Mouse (Mus musculus): ENCODE data around the gene Gsk3b. TPM values are rescaled to one million over a fixed set of nuclear protein-coding genes. Genes with fewer than 3 reads are reported as not detected.
"Not testable (repeated sequence)": the region's sequence is repeated elsewhere in the genome, so short reads cannot be mapped to it uniquely, and the experiment has no call there.

Gsk3b gene
- 39.0 and 55.7 TPM in 2 replicates for total RNA-seq (2017)

- peak; percentile 85 to 86 for ATAC-seq (replicated peaks in 1 of 2; ENCODE audit: insufficient read depth in 1 of 2, low FRiP score in 2 of 2, low TSS enrichment in 1 of 2, low read depth in 1 of 2, poor library complexity in 2 of 2, severe bottlenecking in 2 of 2)
Measured at GRCm38 (mm10) chr16:38088629-38089446, at the start of gene Gsk3b. Gene Gsk3b, plus strand, starts transcription at chr16:38089001.

GRCm38 (mm10) chr16:38042160-38042559 is 46.6 kb upstream of the Gsk3b start:
- ATAC-seq (replicated peaks in 1 of 2; ENCODE audit: insufficient read depth in 1 of 2, low FRiP score in 2 of 2, low TSS enrichment in 1 of 2, low read depth in 1 of 2, poor library complexity in 2 of 2, severe bottlenecking in 2 of 2) = no peak

DNA sequence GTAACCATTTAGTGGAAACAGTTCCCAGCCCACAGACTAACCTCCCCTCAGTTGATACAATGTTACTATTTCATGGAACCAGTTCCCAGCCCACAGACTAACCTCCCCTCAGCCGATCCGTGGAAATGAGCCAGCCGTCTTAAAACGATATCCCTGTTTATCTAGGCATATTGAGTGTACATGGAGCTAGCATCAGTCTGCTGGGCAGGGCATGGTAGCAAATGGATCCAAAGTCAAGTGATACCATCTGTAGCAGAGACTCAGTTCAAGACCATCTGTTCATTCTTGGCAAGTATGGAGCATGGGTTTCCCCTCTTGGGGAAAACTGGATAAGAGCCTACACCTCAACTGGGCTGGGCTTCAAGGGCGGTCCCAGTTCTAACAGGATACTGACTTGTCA is 44.2 kb upstream of the Gsk3b start:
- no peak for ATAC-seq (replicated peaks in 1 of 2; ENCODE audit: insufficient read depth in 1 of 2, low FRiP score in 2 of 2, low TSS enrichment in 1 of 2, low read depth in 1 of 2, poor library complexity in 2 of 2, severe bottlenecking in 2 of 2)

GRCm38 (mm10) chr16:38047781-38048558 is 40.8 kb upstream of the Gsk3b start:
- no peak for ATAC-seq (replicated peaks in 1 of 2; ENCODE audit: insufficient read depth in 1 of 2, low FRiP score in 2 of 2, low TSS enrichment in 1 of 2, low read depth in 1 of 2, poor library complexity in 2 of 2, severe bottlenecking in 2 of 2)

- ATAC-seq (replicated peaks in 1 of 2; ENCODE audit: insufficient read depth in 1 of 2, low FRiP score in 2 of 2, low TSS enrichment in 1 of 2, low read depth in 1 of 2, poor library complexity in 2 of 2, severe bottlenecking in 2 of 2) = no peak
Measured at GRCm38 (mm10) chr16:38057898-38058297, 30.9 kb upstream of the Gsk3b start.

DNA sequence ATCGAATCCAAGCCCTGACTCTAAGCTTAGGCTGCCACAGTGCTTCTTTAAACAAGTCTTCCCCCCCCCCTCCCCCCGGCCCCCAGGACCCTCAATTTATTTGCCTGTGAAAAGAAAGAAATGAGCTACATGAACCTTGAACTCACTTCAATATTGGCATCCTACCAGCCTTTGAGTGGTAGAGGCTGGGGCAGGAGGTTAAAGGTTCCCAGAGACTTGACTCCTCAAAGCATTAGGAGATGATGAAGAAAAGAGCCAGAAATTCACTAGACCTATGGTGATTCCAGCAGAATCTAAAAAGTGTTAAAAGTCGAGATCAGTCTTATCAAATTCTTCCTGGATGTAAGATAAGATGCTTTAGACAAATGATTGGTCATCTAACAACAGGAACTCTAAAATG is 30.0 kb upstream of the Gsk3b start:
- no peak for ATAC-seq (replicated peaks in 1 of 2; ENCODE audit: insufficient read depth in 1 of 2, low FRiP score in 2 of 2, low TSS enrichment in 1 of 2, low read depth in 1 of 2, poor library complexity in 2 of 2, severe bottlenecking in 2 of 2)

DNA sequence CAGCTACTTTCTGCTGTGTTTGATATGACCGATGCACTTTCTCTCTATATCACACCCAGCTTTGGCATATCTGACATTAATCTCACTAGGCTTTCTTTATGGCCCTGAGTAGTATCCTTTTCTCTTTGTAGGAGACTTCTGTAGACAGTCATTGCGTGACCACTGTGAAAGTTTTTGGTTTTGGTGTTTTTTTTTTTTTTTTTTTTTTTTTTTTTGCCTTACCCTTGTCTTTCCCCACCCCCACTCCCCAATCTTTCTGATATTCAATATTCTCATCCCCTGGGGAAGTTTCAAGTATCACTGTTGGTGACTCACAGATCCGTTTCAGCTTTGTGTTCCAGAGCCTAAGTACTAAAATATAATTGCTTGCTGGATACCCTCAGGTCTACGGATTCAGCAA is 29.2 kb upstream of the Gsk3b start:
- ATAC-seq (replicated peaks in 1 of 2; ENCODE audit: insufficient read depth in 1 of 2, low FRiP score in 2 of 2, low TSS enrichment in 1 of 2, low read depth in 1 of 2, poor library complexity in 2 of 2, severe bottlenecking in 2 of 2) = no peak

DNA sequence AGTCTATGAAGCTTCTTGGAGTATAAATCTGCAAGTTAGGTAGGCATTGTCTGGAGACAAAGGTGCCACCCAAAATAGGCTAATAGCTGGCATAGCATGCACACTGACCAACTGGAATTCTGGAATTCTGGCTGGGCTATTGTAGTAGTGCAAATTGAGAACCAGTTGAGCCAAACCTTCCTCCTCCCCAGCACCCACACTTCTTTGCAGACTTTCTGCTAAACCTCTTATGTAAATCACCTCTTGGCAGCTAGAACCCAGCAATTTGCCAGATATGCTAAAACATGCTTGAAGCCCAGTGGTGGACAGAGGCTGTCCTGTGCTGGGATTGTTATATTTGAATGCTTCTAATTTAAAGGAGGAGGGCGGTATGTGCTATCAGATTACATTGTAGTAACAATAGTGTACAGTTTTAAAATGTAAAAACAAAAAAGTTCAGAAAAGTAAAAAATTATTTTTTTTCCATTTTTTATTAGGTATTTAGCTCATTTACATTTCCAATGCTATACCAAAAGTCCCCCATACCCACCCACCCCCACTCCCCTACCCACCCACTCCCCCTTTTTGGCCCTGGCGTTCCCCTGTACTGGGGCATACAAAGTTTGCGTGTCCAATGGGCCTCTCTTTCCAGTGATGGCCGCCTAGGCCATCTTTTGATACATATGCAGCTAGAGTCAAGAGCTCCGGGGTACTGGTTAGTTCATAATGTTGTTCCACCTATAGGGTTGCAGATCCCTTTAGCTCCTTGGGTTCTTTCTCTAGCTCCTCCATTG is 14.8 kb upstream of the Gsk3b start:
- not testable (repeated sequence) for ATAC-seq (replicated peaks in 1 of 2; ENCODE audit: insufficient read depth in 1 of 2, low FRiP score in 2 of 2, low TSS enrichment in 1 of 2, low read depth in 1 of 2, poor library complexity in 2 of 2, severe bottlenecking in 2 of 2)

GRCm38 (mm10) chr16:38080201-38080600 is 8.6 kb upstream of the Gsk3b start:
- ATAC-seq (replicated peaks in 1 of 2; ENCODE audit: insufficient read depth in 1 of 2, low FRiP score in 2 of 2, low TSS enrichment in 1 of 2, low read depth in 1 of 2, poor library complexity in 2 of 2, severe bottlenecking in 2 of 2) = no peak

- ATAC-seq (replicated peaks in 1 of 2; ENCODE audit: insufficient read depth in 1 of 2, low FRiP score in 2 of 2, low TSS enrichment in 1 of 2, low read depth in 1 of 2, poor library complexity in 2 of 2, severe bottlenecking in 2 of 2) = no peak
Measured at GRCm38 (mm10) chr16:38087231-38087630, 1.6 kb upstream of the Gsk3b start.

GRCm38 (mm10) chr16:38087645-38088125 is 1.1 kb upstream of the Gsk3b start:
- ATAC-seq (replicated peaks in 1 of 2; ENCODE audit: insufficient read depth in 1 of 2, low FRiP score in 2 of 2, low TSS enrichment in 1 of 2, low read depth in 1 of 2, poor library complexity in 2 of 2, severe bottlenecking in 2 of 2) = no peak

- no peak for ATAC-seq (replicated peaks in 1 of 2; ENCODE audit: insufficient read depth in 1 of 2, low FRiP score in 2 of 2, low TSS enrichment in 1 of 2, low read depth in 1 of 2, poor library complexity in 2 of 2, severe bottlenecking in 2 of 2)
Measured at GRCm38 (mm10) chr16:38088126-38088628, 624 bp upstream of the Gsk3b start.

- 0 out of 4 replicates have a peak, but pooled peaks of 1 of the 2 experiments have one; percentile 1 for ATAC-seq (replicated peaks in 1 of 2; ENCODE audit: insufficient read depth in 1 of 2, low FRiP score in 2 of 2, low TSS enrichment in 1 of 2, low read depth in 1 of 2, poor library complexity in 2 of 2, severe bottlenecking in 2 of 2)
Measured at GRCm38 (mm10) chr16:38089447-38090170, 808 bp downstream of the Gsk3b start.

- ATAC-seq (replicated peaks in 1 of 2; ENCODE audit: insufficient read depth in 1 of 2, low FRiP score in 2 of 2, low TSS enrichment in 1 of 2, low read depth in 1 of 2, poor library complexity in 2 of 2, severe bottlenecking in 2 of 2) = no peak
Measured at GRCm38 (mm10) chr16:38090341-38091005, 1.7 kb downstream of the Gsk3b start.

DNA sequence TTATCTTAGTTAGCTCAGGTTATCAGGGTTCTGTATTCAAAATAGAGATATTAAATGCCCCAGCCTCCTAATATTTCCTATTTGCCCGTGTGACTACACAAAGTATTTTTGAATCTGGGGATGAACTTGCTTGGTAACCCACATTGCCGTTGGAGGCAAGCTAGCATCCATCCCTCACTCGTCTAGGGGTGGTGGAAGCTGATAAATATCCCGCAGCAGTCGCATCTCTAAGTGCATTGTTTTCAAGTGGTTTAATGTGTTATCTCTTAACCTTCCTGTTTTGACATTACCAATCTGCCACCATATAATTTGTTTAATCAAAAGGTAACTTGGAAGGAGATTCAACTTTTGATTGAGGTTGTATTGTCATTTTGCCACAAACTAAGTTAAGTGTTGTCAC is 2.2 kb downstream of the Gsk3b start:
- no peak for ATAC-seq (replicated peaks in 1 of 2; ENCODE audit: insufficient read depth in 1 of 2, low FRiP score in 2 of 2, low TSS enrichment in 1 of 2, low read depth in 1 of 2, poor library complexity in 2 of 2, severe bottlenecking in 2 of 2)

DNA sequence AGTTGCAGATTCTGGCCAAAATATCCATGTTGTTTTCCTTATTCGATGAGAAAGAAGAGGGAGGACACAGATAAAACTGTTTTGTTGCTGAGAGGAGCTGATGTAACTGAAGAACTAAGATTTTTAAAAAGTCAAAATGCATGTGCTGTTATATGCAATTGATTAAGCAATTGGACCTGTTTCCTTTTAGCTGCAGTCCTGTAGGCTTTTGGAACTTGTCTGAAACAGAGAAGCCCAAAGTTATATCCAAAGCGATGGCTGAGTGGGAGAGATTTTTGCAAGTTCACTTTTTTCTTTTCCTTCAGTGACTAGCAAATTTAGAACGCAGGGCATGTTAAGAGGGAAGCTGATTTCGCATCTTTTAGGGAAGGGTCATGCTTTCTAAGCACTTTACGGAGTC is 2.9 kb downstream of the Gsk3b start:
- no peak for ATAC-seq (replicated peaks in 1 of 2; ENCODE audit: insufficient read depth in 1 of 2, low FRiP score in 2 of 2, low TSS enrichment in 1 of 2, low read depth in 1 of 2, poor library complexity in 2 of 2, severe bottlenecking in 2 of 2)

Data from hematopoietic stem cell, adult 5-6 weeks (primary cell).